Mouse (Mus musculus) gonadal fat pad, adult 2 months (tissue): ENCODE data around the gene Acsf3. TPM values are rescaled to one million over a fixed set of nuclear protein-coding genes. Genes with fewer than 3 reads are reported as not detected.

Experiments
- DNase-seq: peaks from one replicate; pipeline ENCODE4 v3.0.0-alpha.2; 2012; ENCODE audit warnings: low read depth
- polyA plus RNA-seq: library from polyadenylated mRNA; depleted of rRNA; stranded (reverse); fragments of >200 nt; gene quantifications from 2 replicates; pipeline ENCODE4 v1.2.3, GENCODE M21; 2012

The Acsf3 gene
- polyA plus RNA-seq, 1 experiment, result 23.2 TPM

DNA sequence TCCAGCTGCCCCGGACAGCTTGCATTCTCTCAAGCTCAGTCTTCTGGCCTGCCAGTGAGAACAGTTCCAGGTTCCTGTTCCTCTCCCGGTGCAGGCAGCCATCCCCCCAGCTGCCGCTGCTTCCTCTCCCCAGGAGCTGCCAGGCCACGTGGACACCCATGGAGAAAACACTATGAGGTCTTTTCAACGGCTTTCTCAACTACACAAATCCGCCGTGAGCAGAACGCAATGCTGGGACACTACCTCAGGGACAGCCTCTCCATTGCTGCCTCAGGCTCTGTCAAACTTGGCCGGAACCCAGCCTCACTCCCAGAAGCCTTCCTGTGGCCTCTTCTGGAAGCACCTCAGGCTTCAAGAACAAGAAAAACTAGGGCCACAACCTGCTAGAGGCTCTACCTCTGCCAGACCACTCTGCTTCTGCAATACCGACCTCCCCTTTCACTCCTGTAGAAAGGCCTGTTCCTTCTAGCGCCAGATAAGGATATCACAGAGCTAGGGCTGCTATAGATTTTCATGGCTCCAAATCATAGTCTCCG lies 12.5 kb upstream of the Acsf3 start:
- DNase-seq, result no peak

DNA sequence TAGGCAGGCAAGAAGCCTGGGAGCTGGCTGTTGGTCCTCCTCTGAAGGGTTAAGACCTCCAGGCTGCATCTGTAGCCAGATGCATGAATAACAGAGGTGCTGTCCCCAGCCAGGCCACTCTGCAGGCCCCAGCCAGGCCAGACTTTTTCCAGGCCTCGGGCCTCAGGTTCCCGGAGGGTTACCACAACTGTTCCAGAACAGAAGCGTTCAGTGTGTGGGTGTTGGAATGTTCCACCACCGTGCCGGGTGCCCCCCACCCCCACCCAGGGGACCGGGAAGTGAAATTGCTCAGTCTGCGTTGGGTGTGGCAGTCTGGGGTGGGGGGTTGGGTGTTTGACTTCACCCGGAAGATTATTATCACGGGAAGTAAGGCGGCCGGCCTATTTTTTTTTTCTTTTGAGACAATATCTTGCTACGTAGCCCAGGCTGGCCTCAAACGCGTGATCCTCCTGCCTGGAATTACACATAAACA lies 12.0 kb upstream of the Acsf3 start:
- DNase-seq, result no peak

DNA sequence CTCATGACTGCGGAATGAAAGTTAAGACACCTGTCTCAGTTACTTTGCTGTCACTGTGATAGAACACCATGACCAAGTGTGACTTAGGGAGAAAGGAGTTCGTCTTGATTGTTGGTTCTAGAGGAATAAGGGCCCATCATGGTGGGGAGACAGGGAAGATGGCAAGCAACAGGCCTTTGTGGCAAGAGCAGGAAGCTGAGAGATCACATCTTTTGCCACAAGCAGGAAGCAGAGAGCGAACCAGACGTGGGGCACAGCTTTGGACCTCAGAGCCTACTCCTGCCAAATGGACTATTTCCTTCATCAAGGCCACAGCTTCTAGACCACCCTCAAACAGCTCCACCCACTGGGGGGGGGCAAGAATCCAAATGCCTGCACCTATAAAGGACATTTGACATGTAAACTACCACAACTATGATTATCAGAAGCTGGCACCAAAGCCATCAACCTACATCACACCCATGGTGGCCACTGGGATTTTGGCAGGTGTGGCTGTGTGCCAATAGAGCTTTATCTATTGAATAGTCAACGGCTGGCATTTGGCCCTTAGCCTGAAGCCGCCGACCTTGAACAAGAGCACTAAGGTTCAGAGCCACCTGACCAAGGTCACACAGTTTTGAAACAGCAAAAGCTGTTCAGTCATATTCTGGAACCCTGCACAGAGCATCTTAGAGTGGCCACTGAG lies 10.4 kb upstream of the Acsf3 start:
- no peak for DNase-seq

DNA sequence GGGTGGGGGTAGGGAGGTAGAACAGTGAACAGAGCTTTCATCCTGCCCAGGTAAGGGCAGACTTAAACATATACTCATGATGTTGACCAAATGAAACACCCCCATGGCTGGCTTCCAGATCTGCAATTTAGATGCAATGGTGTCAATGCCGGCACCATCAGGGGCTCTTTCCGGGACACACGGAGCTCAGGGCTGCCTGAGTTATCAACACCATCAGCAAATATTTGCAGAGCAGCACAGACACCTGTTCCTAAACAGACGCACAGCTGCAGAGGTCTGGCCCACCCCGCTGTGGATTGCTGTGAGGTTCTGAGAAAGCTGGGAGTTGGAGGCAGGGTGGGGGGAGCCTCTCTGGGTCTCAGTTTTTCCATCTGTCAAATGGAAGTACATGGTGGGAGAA lies 9.1 kb upstream of the Acsf3 start:
- no peak for DNase-seq

DNA sequence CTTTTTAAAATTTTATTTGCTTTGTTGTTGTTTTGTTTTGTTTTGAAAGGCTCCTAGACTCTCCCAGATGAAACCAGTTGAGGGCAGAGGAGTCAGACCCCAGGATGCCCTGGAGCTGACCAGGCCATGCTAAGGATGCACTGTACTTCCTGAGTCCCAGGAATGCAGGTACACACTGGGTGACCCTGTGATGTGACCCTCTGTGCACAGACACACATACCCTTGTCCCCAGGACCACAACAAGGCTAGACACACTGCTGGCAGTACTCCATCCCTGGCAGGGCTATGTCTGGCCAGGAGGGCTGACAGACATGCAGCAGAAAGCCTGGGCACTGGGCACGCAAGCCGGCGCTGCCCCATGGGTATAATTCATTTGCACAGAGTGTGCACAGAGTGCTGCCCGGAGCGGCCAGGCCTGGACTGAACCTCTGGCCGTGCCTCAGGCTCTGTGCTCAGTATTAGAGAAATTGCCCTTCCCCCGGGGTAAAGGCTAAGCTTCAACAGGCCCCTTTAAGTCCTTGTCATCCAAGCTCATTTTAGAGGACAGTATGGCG lies 8.6 kb upstream of the Acsf3 start:
- DNase-seq, result no peak

DNA sequence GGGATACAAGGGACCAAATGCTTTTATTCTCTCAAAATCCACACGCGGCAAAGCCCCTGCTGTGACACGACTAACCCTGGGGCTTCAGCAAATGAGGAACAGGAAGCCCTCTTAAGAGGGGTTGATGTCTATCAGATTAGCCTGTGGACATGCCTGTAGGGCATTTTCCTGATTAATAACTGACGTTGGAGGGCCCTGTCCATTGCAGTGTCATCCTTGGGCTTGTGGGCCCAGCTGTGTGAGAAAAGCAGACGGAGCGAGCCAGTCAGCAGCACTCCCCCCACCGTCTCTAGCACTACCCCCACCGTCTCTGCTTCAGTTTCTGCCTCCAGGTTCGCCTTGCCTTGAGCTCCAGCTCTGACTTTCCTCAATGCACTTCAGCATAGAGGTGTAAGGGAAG lies 8.1 kb upstream of the Acsf3 start:
- DNase-seq, result no peak

DNA sequence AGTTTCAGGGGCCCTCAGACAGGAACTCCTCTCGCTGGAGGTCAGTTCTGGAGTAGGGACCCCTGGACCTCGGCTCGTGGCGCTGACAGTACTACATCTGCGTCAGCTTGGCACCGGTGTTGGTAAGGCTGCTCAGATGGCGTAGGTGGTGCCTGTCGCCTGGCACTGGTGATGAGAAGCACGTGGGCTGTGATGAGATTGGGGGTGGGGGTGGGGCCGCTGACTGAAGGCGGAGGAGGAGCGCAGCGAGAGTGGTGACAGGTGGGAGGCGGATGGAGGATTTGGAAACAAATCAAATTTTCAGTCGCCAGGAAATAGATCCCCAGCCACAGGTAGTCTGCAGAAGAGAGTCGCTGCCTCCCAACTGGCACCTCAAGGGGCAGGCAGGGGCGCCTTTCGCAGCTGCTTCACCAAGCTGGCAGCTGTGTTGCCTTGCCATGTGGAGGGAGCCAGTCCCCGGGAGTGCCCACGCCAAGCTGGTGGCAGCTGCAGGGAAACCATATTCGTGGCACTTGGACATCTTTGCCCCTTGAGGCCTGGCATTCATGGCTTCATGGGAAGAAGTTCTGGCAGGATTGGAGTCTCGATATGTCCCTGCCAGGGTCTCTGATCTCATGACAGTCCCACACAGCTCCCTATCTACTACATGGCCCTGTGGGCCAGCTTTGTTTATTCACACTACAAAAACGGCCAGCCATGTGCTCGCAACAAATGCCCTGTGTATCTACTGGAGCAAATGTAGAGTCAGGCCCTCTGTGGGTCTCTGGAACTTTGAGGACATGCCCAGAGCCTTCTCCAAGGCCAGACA lies 5.8 kb upstream of the Acsf3 start:
- DNase-seq, result no peak

DNA sequence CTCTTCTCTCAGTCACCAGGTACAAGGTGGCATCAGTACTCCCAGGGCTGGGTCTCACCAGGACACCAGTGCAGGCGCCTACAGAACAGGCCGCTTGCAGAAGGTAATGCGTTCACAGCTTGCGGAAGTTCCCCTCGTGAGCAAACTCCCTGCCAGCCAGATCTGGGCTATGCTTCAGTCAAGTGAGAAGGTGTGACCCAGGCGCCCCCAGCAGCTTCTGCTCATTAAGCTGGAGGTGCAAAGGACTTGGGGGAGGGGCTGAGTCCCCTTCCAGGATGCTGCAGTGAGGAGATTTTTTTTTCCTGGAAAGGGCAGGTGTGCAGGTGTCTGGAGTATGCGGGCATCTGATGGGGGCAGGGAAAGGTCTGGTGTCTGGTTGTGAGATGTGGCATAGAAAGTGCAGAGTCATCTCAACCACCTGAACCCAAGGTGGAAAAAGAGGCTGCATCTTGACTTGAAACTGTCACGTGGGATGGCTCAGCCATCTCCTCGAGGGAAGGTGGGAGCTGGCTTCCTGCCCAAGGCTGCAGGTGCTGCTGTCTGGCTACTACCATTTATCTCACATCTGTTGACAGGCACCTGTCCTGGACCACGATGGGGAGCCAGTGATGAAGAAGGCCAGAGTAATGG lies 2.7 kb upstream of the Acsf3 start:
- DNase-seq, result no peak

DNA sequence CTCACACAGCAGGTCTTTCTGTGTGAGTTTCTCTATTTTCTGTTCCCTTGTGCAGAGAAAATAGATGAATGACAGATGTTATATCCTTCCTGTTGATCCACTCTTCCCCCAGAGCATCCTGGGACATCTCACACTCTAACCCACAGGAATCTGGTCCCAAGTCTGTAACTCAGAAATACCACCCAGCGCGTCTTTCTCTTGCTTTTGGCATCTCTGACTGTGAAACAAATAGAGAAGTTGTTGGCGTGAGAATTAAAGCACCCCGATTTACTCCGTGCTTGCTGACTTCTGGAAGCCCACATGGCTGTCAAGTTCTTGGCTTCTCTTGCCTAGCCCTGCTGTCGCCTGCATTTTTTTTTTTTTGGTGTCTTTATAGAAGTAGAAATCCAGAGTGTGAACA lies 2.4 kb downstream of the Acsf3 start:
- DNase-seq, result no peak

DNA sequence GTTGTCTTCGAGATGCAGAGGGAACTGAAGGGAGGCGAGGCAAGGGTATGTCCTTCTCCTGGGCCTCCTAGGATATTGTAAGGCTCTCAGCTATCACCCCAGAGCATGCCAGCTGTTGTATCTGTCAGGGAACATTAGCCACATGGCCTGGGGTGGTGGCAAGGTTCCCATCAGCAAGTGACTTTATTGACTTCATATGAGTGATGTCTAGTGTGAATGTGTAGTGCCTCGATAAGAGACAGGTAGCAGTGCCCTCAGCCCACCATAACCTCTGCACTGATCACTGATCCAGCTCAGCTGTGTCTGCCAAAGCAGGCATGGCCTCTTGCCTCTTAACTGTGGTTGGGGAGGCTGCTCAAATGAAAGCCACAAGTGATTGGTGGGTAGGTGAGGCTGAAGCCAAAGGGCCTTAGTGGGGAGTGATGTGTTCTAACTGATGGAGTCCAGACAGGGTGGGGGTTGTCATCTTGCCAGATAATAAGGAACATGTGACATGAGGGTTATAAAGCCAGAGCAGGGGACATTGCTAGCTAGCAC lies 3.5 kb downstream of the Acsf3 start:
- DNase-seq, result no peak

DNA sequence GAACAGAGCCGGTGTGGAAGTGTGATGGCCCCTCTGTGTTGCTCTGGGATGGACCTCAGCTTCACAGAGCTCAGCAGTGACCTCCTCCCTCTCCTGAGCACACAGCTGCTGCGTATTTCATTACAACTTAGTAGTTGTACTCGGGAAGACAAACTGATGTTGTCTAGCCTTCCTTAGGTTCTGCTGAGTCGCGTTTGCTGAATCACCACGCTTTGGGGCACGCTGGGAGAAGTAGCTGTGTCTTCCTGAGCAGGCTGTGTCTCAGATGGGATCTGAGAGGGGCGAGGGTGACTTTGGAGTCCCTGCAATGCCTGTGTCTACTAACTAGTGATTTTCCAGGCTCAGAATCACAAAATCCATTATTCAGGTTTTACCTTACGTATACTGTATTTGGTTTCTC lies 4.0 kb downstream of the Acsf3 start:
- DNase-seq, result no peak

DNA sequence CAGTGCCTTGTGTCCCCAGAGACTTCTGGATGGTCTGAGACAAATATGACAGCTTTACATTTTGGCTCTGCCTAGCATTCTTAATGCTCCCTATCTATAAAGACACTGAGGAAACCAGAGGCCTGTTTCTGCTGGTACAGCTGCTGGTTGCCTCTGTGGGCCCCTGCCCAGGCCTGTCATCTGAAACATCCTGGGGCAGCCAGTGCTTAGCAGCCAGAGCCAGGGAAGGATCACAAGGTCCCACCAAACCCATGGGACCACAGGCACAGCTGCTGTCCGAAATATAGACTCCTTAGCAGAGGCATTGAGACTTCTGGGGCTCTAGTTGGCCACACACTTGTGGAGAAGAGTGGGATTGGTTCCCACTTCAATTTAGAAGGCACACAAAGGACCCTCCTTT lies 9.5 kb downstream of the Acsf3 start:
- no peak for DNase-seq

DNA sequence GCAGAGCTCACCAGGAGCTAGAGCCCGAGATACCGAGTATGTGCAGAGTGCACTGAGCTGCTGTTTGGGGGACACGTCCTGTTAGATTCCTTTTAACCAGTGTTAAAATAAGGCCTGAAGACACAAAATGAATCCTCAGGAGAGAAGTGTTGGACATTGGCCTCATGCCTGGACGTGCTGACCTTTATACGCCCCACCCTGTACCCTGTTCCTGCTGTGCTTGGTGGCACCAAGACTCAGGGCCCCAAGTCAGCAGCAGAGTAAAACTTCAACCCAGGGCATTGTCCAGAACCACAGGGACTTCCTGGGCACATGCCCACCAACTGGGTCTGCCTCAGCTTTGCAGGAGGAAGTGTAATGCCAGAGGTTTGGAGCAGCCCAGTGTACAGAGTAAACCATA lies 14.5 kb downstream of the Acsf3 start:
- DNase-seq, result no peak

DNA sequence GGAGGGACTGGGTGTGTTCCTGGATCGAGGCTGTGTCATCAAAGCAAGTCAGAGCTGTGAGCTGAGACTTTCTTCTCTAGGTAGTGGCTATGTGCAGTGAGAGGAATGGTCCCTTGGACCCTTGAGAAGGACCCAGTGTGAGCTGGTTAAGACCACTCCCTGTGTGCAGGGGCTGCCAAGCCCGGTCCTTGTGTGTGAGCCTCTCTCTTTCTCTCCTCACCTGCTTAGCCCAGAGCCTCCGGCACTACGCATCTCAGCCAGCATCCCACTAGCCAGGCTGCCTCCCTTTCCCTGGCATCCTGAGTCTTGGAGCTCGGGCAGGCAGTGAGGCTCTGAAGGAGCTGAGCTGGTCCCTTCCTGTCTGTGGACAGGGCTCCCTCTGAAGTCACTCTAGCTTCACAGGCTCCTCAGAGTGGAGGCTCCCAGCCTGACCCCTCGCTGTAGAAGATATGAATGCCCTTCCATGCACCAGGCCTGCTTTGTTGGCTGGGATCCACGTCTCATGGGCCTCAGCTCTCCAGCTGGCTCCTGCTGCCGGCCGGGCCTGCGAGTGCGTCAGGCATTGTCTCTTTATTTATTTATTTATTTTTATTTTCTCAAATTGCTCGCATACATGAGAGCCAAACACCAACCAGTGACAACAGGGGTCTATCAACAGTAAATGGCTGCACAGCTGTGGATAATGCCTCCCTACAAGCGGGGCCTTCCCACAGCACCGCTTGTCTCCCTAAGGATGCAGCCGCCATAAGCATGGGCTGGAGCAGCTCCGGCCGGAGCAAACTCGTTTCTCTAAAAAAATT lies 18.3 kb downstream of the Acsf3 start:
- no peak for DNase-seq

DNA sequence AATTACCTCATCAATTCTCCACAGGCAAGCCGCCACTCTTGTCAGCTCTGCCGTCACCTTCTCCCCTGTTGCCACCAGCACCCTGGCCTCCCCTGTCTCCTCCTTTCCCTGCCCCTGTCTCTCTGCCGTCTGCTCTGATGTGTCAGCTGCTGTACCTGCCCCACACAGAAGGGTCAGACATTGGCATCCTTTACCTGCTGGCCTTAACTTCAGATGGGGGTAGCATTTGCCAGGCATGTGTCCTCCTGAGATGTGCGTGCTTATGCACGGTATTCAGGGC lies 18.8 kb downstream of the Acsf3 start:
- no peak for DNase-seq

DNA sequence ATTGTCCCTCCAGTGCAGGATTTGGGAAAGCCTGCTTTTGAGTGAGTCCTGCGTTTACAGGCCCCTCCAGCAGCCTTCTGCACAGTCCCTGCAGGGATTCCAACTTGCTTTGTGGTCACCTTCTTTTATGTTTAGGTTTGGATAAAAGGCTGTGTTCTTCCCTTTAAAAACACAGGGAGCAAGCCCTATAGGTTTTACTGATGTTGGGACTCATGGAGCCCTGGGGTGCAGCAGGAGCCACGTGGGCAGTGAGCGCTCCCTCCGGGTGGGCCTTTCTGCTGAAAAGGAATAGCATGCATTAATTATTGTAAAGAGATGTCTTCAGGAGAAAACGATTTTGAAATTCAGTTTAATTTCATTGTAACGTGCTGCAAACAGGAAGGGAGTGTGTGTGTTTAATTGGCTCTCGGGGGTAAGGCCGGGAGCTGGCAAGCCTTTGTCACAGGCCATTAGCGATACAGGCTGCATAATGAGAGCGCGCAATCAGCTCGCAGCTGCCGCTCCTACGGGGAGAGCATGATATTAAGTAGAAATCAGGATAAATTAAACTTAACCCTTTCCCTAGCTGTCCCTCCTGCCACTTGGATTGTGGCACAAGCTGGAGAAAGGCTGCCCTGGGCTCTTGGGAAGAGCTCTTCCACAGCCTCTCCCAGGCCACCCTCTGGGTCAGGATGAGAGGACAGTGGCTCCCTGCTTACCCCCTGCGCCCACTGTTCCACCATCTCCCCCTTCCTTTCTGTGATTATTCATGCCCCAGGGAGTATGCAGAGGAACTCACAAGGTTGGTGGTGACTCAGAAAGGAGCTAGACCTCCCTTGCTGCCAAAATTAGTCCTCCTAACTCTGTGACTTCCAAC lies 28.8 kb downstream of the Acsf3 start:
- no peak for DNase-seq

DNA sequence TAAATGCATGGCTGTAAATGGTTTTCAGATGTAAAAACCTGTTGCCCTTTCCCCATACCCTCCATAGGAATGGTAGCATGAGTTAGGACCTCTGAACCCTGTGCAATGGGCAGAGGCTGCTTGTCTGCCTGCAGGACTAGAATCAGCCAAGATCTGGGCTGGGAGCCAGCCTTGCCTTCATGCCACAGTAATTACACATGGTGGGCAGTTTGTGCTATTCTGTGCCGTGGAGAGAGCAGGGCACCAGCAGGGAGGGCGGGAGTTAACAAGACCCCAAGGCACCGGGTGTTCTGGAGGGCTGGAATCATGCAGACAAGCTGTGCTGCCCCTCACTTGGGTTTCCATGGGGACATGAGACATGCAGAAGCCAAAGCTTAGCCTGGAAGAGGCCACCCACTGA lies 30.1 kb downstream of the Acsf3 start:
- DNase-seq, result no peak

DNA sequence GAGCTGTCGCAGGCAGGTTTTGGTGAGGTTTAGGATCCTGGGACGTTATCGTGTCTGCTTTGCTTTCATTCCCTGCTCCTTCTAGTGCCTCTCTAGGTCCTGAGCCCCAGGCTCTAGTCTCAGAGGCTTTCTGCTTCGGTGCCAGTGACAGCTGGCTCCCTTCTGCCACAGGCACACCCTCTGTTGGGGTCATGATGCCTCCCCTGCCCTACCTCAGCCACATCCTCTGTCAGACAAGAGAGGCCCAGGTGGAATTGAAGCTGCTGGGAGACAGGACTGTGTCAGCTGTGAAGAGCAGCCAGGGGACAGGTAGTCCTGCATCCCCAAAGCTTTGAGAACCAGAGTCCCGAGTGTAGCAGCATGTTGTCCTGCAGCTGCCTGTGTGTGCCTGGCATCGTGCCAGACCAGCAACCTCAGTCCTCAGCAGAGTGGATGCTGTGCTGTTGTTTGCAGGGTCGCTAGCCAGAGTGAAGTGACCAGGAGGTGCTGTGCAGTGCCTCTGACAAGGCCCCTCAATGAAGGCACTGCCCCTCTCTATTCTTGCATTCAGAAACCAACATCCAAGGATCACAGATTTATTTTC lies 31.8 kb downstream of the Acsf3 start:
- DNase-seq, result no peak

DNA sequence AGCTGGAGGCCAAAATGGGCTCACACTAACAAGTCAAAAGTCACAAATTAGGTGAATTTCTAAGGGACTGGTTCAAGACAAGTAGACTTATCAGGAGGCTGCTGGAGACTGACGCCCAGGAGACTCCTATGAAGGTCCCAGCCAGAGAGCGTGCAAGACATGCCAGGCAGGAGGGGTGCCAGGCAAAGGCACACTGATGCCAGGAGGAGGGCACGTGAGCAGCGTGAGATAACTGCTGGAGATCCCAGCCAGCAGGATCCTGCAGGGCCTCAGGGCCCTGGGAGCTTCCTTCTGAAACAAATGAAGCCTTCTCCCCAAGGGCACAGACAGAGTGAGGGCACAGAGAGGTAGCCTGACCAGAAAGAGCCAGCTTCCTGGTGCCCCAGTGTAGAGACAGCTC lies 32.6 kb downstream of the Acsf3 start:
- no peak for DNase-seq

DNA sequence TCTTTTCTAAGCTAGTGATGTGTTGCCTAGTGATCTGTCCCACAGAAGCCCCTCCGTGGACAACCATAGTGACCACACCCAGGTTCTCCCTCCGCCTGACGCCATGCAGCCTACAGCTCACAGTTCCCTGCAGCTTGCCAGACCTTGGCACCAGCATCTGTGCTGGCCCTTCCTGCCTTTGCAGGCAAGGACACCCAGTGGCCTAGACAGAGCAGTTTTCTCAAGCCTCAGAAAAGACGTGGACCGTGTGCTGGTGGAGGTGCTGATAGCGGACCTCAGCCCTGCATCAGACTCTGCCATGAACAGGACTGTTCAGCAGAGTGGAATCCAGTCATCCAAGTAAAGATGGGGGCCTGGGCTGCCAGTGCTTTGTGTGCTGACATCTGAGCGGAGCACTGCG lies 35.1 kb downstream of the Acsf3 start:
- no peak for DNase-seq
